Mouse (Mus musculus) kidney, adult 2 months (tissue): Measurements from ENCODE around the gene Hoxa5.

ENCODE experiments used
- CTCF ChIP-seq: fragments of 200-500 bp; conservative IDR thresholded peaks from 2 replicates; pipeline ENCODE4 v1.5.1; 2011; ENCODE audit warnings: low read depth, mild to moderate bottlenecking, control low read depth, low read length, moderate library complexity, mixed read lengths; ENCODE audit not compliant: insufficient read depth, insufficient read length
- POLR2A ChIP-seq: fragments of 200-500 bp; IDR thresholded peaks from one replicate; pipeline ENCODE4 v1.6.1; 2011; ENCODE audit warnings: low read depth, low read length, control low read depth

- TF ChIP-seq CTCF (no peak), POLR2A (no peak)
These were observed 36.6 kb downstream of the Hoxa5 start for GRCm38 (mm10) chr6:52167736-52168161.
